Mouse (Mus musculus) kidney, adult 2 months (tissue): ENCODE data around the gene Gpr62.

Experiments used
- CTCF ChIP-seq: fragments of 200-500 bp; conservative IDR thresholded peaks from 2 replicates; pipeline ENCODE4 v1.5.1; 2011; ENCODE audit warnings: low read depth, mild to moderate bottlenecking, control low read depth, low read length, moderate library complexity, mixed read lengths; ENCODE audit not compliant: insufficient read depth, insufficient read length
- POLR2A ChIP-seq: fragments of 200-500 bp; IDR thresholded peaks from one replicate; pipeline ENCODE4 v1.6.1; 2011; ENCODE audit warnings: low read depth, low read length, control low read depth

GRCm38 (mm10) chr9:106417841-106418625 is 47.7 kb downstream of the Gpr62 start:
- TF ChIP-seq CTCF (0 out of 2 replicates have a peak, but pooled peaks have one; percentile 12), POLR2A (no peak)
